Mouse (Mus musculus): Measurements from ENCODE around the gene Paics. TPM values are rescaled to one million over a fixed set of nuclear protein-coding genes. Genes with fewer than 3 reads are reported as not detected.
"Not testable (repeated sequence)": the region's sequence is repeated elsewhere in the genome, so short reads cannot be mapped to it uniquely, and the experiment has no call there.

Gene Paics
- polyA plus RNA-seq (2014; fragmentation: Nextera tagmentation; extraction: Ambion mirVana), result 161 and 188 TPM in 2 replicates

DNA sequence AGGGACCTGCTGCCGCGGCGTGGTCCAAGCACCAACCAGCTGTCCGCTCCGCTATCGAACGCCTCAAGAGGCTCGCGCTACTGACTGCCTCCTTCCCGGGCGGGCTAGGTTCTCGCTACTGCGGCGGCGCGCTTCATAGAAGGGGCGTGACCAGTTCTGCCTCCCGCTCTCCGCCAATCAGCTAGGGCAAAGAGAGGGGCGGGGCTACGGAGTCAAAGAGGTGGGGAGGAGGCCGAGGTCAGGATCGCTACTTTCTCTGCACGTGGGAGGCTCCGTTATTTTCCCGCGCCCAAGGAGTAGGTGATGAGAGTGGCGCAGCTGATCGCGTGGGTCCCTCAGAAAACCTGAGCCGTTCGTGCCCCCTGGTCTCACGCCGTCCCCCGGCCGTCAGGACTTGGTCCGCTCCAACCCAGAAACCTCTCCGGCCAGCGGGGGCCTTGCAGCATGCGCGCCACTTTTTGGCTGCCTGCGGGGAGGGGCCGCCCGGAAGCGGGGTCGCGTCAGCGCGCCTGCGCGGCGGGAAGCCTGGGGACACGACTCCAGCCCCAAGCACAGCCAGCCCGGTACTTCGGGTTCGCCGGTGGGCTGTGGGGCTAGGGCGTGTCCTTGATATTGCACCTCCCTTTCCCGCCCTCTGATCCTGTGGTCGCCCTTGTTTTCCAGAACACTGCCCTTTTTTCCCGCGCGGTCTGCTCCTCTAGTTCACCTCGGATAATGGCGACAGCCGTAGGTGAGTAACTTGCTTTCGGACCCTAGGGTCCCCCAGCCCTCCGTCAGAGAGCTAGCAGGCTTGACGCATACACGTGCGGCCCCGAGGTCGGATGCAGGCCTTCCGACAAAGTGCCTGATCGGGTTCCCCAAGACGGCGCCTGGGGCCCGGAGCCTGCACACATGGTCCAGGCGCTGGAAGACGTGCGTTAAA is at the start of gene Paics, which contains the start of gene Ppat:
TSS of gene Paics (plus strand) at position 202 of the 922 bp plus-strand sequence.
TSS of gene Ppat (minus strand) at position 473 of the 922 bp plus-strand sequence.
- H3K36me3 ChIP-seq (replicated peaks; ENCODE audit: control insufficient read depth, insufficient read depth), result peaks cover 2% of the 10 kb centered on the region
- peak within 1 kb of the TSS; percentile 70 for H3K4me2 ChIP-seq (replicated peaks)
- under 1% methylated on average over 80 of the region's 81 CpGs for WGBS
- peak within 1 kb of the TSS; percentile 73 for H3K9ac ChIP-seq
- ATAC-seq (ENCODE audit: low FRiP score) (peak; percentile 97), DNase-seq (ENCODE audit: low spot score) (peak; percentile 95)
- H3K9me3 ChIP-seq (ENCODE audit: control insufficient read depth, low read length), result no peaks in the 10 kb centered on the region
- peak within 1 kb of the TSS; percentile 84 for H3K27ac ChIP-seq
- H3K27me3 ChIP-seq (ENCODE audit: control insufficient read depth, insufficient read depth, low read length), result no peaks in the 10 kb centered on the region
- peaks cover 22% of the 10 kb centered on the region for H3K4me1 ChIP-seq (replicated peaks; ENCODE audit: control insufficient read depth, insufficient read depth, low read length)
- peak within 1 kb of the TSS; percentile 61 for H3K4me3 ChIP-seq (replicated peaks; ENCODE audit: low read length)

DNA sequence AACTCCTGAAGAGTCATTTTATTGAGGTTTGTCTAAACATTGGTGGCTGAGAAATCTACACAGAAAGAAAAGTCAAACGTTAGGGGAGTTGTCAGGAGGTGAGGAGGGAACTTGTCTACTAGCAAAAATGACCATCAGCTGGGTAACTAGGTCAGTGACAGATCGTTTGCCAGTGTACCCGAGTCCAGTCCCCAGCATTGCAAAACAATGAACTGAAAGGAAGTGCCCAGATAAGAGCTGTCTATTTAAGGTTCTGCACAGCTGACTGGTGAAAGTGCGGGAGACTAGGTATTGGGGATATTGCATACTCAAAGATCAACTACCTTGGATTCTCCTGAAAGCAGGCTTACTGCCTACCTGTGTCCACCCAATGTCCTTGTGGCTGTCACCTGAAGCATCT is 49.0 kb upstream of the Paics start:
- Histone ChIP-seq H3K9ac (no peak overlapping the region), H3K4me3 (replicated peaks; ENCODE audit: low read length) (no peak overlapping the region), H3K36me3 (replicated peaks; ENCODE audit: control insufficient read depth, insufficient read depth) (peaks cover 8% of the 10 kb centered on the region; the same call in 1 of the 2 replicates), H3K27me3 (ENCODE audit: control insufficient read depth, insufficient read depth, low read length) (no peaks in the 10 kb centered on the region), H3K4me1 (replicated peaks; ENCODE audit: control insufficient read depth, insufficient read depth, low read length) (peaks cover 5% of the 10 kb centered on the region; the same call in 1 of the 2 replicates), H3K27ac (no peak overlapping the region), H3K9me3 (ENCODE audit: control insufficient read depth, low read length) (no peaks in the 10 kb centered on the region), H3K4me2 (replicated peaks) (no peak overlapping the region)
- DNase-seq (ENCODE audit: low spot score), result no peak
- ATAC-seq (ENCODE audit: low FRiP score), result no peak
- 89% methylated on average over 4 of the region's 4 CpGs for WGBS

DNA sequence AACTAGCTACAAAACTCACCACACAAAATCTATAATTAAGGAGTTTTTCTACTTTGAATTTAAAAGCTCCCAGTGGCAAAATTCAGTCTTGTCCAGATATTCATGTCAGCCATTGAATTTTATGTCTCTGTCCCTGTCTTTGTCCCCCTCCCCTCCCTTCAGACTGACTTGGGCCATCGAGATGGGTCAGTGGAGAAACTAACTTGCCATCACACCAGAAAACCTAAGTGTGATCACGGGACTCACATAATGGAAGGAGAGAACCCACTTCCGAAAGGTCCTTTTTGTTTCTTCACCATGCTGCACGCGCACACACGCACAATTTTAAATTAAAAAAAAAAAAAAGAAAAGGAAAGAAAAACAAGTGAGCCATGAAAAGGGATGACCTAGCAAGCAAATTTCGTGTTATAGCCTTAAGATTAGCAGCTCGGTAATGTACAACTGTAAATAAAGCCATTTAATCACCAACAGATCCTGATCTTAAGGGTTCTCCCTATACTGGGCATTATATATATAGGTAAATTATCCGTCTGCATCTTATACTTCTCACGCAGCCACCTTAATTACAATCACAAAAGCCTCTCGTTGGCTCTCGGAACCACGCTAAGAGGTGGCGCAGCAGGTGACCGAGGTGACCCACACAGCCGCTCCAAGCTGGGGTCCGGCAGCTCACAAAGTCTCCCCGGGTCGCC is 46.2 kb upstream of the Paics start:
- H3K27ac ChIP-seq, result peak overlapping the region; percentile 81
- peak overlapping the region; percentile 46 for H3K4me3 ChIP-seq (replicated peaks; ENCODE audit: low read length)
- peak; percentile 68 for ATAC-seq (ENCODE audit: low FRiP score)
- no peaks in the 10 kb centered on the region for H3K9me3 ChIP-seq (ENCODE audit: control insufficient read depth, low read length)
- H3K27me3 ChIP-seq (ENCODE audit: control insufficient read depth, insufficient read depth, low read length), result no peaks in the 10 kb centered on the region
- peaks cover 5% of the 10 kb centered on the region; the same call in 1 of the 2 replicates for H3K4me1 ChIP-seq (replicated peaks; ENCODE audit: control insufficient read depth, insufficient read depth, low read length)
- H3K36me3 ChIP-seq (replicated peaks; ENCODE audit: control insufficient read depth, insufficient read depth), result 0 out of 2 replicates have a peak, but pooled peaks cover 5% of the 10 kb centered on the region
- peak overlapping the region; percentile 68 for H3K9ac ChIP-seq
- WGBS, result 1% methylated on average over 19 of the region's 19 CpGs
- DNase-seq (ENCODE audit: low spot score), result no peak
- peak overlapping the region; percentile 82 for H3K4me2 ChIP-seq (replicated peaks)

DNA sequence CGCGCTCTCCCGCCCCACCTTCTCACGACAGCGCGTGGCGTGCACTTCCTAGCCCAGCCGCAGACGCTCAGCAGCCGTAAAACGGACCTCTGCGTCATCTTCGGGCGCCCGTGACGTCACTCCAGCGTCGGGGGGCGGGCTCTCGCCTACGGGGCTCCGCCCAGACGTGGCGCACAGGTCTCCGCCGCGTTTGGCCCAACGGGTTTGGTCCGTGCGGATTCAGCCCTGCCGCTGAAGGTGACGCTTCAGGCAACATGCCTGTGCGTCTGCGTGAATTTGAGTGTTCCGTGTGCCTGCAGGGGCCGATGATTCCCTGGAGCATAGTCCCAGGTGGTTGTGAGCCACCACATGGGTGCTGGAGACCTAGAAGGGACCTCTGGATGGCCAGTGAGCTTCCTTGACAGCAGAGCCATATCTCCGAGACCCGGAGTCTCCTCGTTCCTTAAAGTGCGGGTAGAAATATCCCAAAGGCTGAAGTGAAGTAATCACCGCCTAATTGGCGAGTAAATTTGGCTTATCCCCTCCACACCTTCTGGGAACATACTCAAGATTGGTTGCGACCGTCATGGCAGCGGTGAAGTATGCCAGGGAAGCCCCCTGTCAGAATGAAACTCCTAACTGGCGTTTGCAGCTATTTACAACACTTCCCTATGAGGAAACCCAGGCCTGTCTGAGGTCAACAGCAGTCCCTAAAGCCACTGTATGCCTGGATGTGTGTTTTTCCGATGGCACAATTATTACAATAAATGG is 45.5 kb upstream of the Paics start, which contains the start of gene Aasdh:
TSS of gene Aasdh (minus strand) at position 110 of the 750 bp plus-strand sequence.
- under 1% methylated on average over 47 of the region's 47 CpGs for WGBS
- Histone ChIP-seq H3K4me1 (replicated peaks; ENCODE audit: control insufficient read depth, insufficient read depth, low read length) (peaks cover 5% of the 10 kb centered on the region; the same call in 1 of the 2 replicates), H3K27me3 (ENCODE audit: control insufficient read depth, insufficient read depth, low read length) (no peaks in the 10 kb centered on the region)

DNA sequence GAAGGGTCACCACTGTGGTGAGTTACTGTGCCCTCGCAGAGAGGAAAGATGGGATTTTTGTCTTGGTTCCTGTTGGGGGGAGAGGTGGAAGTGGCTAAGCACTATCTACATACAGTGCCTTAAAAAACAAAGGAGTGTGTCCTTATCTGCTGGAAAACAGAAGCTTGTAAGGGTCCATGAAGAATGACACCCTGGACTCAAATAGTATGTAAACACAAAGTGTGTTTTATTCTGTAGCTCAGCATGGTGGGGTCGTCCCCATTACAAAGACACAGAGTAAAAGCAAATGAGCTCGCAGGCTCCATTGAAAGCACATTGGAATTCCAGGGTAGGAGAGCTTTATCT is 45.0 kb upstream of the Paics start:
- peak overlapping the region; percentile 81; the same call in 1 of the 2 replicates for H3K27ac ChIP-seq
- no peak for ATAC-seq (ENCODE audit: low FRiP score)
- peaks cover 5% of the 10 kb centered on the region; the same call in 1 of the 2 replicates for H3K4me1 ChIP-seq (replicated peaks; ENCODE audit: control insufficient read depth, insufficient read depth, low read length)
- no peak for DNase-seq (ENCODE audit: low spot score)
- H3K36me3 ChIP-seq (replicated peaks; ENCODE audit: control insufficient read depth, insufficient read depth), result 0 out of 2 replicates have a peak, but pooled peaks cover 5% of the 10 kb centered on the region
- H3K4me2 ChIP-seq (replicated peaks), result peak overlapping the region; percentile 82
- no peaks in the 10 kb centered on the region for H3K9me3 ChIP-seq (ENCODE audit: control insufficient read depth, low read length)
- H3K4me3 ChIP-seq (replicated peaks; ENCODE audit: low read length), result peak overlapping the region; percentile 46
- 29% methylated on average over 3 of the region's 3 CpGs for WGBS
- H3K9ac ChIP-seq, result peak overlapping the region; percentile 68
- no peaks in the 10 kb centered on the region for H3K27me3 ChIP-seq (ENCODE audit: control insufficient read depth, insufficient read depth, low read length)

More for the DNA sequence above, 45.5 kb upstream of the Paics start, which contains the start of gene Aasdh:
- Histone ChIP-seq H3K9me3 (ENCODE audit: control insufficient read depth, low read length) (no peaks in the 10 kb centered on the region), H3K27ac (peak within 1 kb of the TSS; percentile 81), H3K9ac (peak within 1 kb of the TSS; percentile 68), H3K36me3 (replicated peaks; ENCODE audit: control insufficient read depth, insufficient read depth) (0 out of 2 replicates have a peak, but pooled peaks cover 5% of the 10 kb centered on the region), H3K4me2 (replicated peaks) (peak within 1 kb of the TSS; percentile 82), H3K4me3 (replicated peaks; ENCODE audit: low read length) (peak within 1 kb of the TSS; percentile 46)
- DNase-seq (ENCODE audit: low spot score) (peak; percentile 100), ATAC-seq (ENCODE audit: low FRiP score) (peak; percentile 99)

DNA sequence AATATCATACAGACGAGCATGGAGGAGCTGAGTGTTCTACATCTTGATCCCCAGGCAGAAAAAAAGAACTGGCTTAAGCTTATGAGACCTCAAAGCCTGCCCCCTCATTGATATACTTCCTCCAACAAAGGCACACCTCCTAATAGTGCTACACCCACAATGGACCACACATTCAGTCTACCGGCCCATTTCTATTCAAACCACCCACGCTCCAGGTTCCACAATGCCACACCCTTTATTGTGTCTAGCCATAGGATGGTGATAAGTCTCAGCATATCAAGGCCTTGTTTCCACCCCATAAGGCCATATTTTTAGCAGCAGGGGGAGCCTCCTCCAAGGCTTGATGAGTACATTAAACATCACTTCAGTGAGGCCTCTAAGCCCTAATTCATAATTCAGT is 40.3 kb upstream of the Paics start:
- H3K27me3 ChIP-seq (ENCODE audit: control insufficient read depth, insufficient read depth, low read length), result no peaks in the 10 kb centered on the region
- H3K36me3 ChIP-seq (replicated peaks; ENCODE audit: control insufficient read depth, insufficient read depth), result 0 out of 2 replicates have a peak, but pooled peaks cover 3% of the 10 kb centered on the region
- H3K27ac ChIP-seq, result no peak overlapping the region
- H3K4me2 ChIP-seq (replicated peaks), result no peak overlapping the region
- no peak for DNase-seq (ENCODE audit: low spot score)
- H3K9ac ChIP-seq, result no peak overlapping the region
- H3K9me3 ChIP-seq (ENCODE audit: control insufficient read depth, low read length), result no peaks in the 10 kb centered on the region
- no peak overlapping the region for H3K4me3 ChIP-seq (replicated peaks; ENCODE audit: low read length)
- no peak for ATAC-seq (ENCODE audit: low FRiP score)
- WGBS, result 88% methylated on average over 3 of the region's 3 CpGs
- H3K4me1 ChIP-seq (replicated peaks; ENCODE audit: control insufficient read depth, insufficient read depth, low read length), result peaks cover 4% of the 10 kb centered on the region; the same call in 1 of the 2 replicates

DNA sequence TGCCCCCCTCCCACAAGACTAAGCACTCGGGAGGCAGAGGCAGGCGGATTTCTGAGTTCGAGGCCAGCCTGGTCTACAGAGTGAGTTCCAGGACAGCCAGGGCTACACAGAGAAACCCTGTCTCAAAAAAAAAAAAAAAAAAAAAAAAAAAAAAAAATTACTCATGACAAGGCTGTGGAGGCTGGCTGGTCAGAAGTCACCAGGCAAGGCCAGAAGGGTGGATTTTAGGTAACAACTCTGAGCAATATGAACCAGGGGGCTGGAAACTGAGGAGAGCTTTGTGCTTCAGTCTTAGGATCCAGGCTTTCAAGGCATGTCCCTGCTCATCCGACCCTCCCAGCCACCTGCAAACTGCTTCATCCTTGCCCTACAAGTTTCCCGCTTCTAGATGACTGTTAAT is 38.6 kb upstream of the Paics start:
- not testable (repeated sequence) for H3K27ac ChIP-seq; H3K36me3 ChIP-seq (replicated peaks; ENCODE audit: control insufficient read depth, insufficient read depth); H3K9me3 ChIP-seq (ENCODE audit: control insufficient read depth, low read length); H3K27me3 ChIP-seq (ENCODE audit: control insufficient read depth, insufficient read depth, low read length); ATAC-seq (ENCODE audit: low FRiP score); DNase-seq (ENCODE audit: low spot score); H3K9ac ChIP-seq; H3K4me2 ChIP-seq (replicated peaks); H3K4me1 ChIP-seq (replicated peaks; ENCODE audit: control insufficient read depth, insufficient read depth, low read length); H3K4me3 ChIP-seq (replicated peaks; ENCODE audit: low read length)
- over 99% methylated on average over 5 of the region's 5 CpGs for WGBS

DNA sequence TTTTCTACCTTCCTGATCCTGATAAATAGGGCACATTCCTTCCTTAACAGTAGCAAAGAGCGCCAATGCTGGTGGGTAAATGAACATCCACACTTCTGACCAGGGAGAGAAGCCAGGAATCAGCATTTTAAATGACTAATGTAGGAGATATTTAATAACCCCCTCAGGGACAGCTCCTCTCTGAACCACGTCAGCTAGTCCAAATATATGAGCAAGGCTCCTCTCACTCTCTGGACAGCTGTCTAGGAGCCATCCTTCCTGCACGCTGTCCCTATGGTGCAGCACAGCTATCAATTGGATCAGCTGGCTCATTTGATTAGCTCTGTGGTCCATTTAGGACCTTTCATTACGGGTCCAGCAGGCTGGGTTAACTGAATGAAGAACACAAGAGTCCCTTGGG is 28.3 kb upstream of the Paics start:
- DNase-seq (ENCODE audit: low spot score) (no peak), ATAC-seq (ENCODE audit: low FRiP score) (no peak)
- Histone ChIP-seq H3K4me3 (replicated peaks; ENCODE audit: low read length) (no peak overlapping the region), H3K27me3 (ENCODE audit: control insufficient read depth, insufficient read depth, low read length) (no peaks in the 10 kb centered on the region), H3K4me2 (replicated peaks) (no peak overlapping the region), H3K36me3 (replicated peaks; ENCODE audit: control insufficient read depth, insufficient read depth) (peaks cover 64% of the 10 kb centered on the region), H3K9ac (no peak overlapping the region), H3K9me3 (ENCODE audit: control insufficient read depth, low read length) (peaks cover 14% of the 10 kb centered on the region), H3K4me1 (replicated peaks; ENCODE audit: control insufficient read depth, insufficient read depth, low read length) (no peaks in the 10 kb centered on the region), H3K27ac (no peak overlapping the region)
- WGBS, result 80% methylated on average over 4 of the region's 4 CpGs

Measured in hindbrain, embryonic 14.5 days (tissue).